Mouse (Mus musculus) NIH3T3 (cell line): ENCODE measurements around the gene Card11.

Experiments
- DNase-seq: peaks from one replicate; pipeline ENCODE4 v3.0.0-alpha.2; 2012; ENCODE audit warnings: low read depth

Gene Card11

GRCm38 (mm10) chr5:140918519-140918918 is 81.9 kb downstream of the Card11 start:
- DNase-seq = no peak

GRCm38 (mm10) chr5:140917807-140918206 is 82.6 kb downstream of the Card11 start:
- DNase-seq = no peak

GRCm38 (mm10) chr5:140910841-140911240 is 89.5 kb downstream of the Card11 start:
- DNase-seq = no peak

- DNase-seq = no peak
Observed at GRCm38 (mm10) chr5:140900866-140901265, 99.5 kb downstream of the Card11 start.

GRCm38 (mm10) chr5:140891080-140891479 is 109.3 kb downstream of the Card11 start:
- no peak for DNase-seq

- DNase-seq = no peak
Observed at GRCm38 (mm10) chr5:140890050-140890449, 110.3 kb downstream of the Card11 start.

- DNase-seq = peak; percentile 48
Observed at GRCm38 (mm10) chr5:140889539-140889938, 110.8 kb downstream of the Card11 start.

GRCm38 (mm10) chr5:140887871-140888270 is 112.5 kb downstream of the Card11 start:
- DNase-seq = no peak

GRCm38 (mm10) chr5:140884966-140885365 is 115.4 kb downstream of the Card11 start:
- DNase-seq = no peak

GRCm38 (mm10) chr5:140882391-140882790 is 118.0 kb downstream of the Card11 start:
- no peak for DNase-seq

GRCm38 (mm10) chr5:140880151-140880550 is 120.2 kb downstream of the Card11 start:
- DNase-seq = no peak

- DNase-seq = no peak
Observed at GRCm38 (mm10) chr5:140878644-140879043, 121.7 kb downstream of the Card11 start.

GRCm38 (mm10) chr5:140873736-140874307 is 126.6 kb downstream of the Card11 start:
- no peak for DNase-seq

GRCm38 (mm10) chr5:140873039-140873551 is 127.3 kb downstream of the Card11 start:
- no peak for DNase-seq

GRCm38 (mm10) chr5:140872532-140873038 is 127.8 kb downstream of the Card11 start:
- no peak for DNase-seq

- DNase-seq = no peak
Observed at GRCm38 (mm10) chr5:140871241-140871640, 129.1 kb downstream of the Card11 start.

GRCm38 (mm10) chr5:140869034-140869433 is 131.3 kb downstream of the Card11 start:
- DNase-seq = peak; percentile 74

- no peak for DNase-seq
Observed at GRCm38 (mm10) chr5:140859730-140860129, 140.7 kb downstream of the Card11 start.

- DNase-seq = no peak
Observed at GRCm38 (mm10) chr5:140858335-140858734, 142.0 kb downstream of the Card11 start.

- DNase-seq = no peak
Observed at GRCm38 (mm10) chr5:140857432-140858154, 142.8 kb downstream of the Card11 start.

- no peak for DNase-seq
Observed at GRCm38 (mm10) chr5:140855909-140856530, 144.4 kb downstream of the Card11 start.

GRCm38 (mm10) chr5:140854700-140855099 is 145.7 kb downstream of the Card11 start:
- no peak for DNase-seq

GRCm38 (mm10) chr5:140853723-140854122 is 146.7 kb downstream of the Card11 start:
- DNase-seq = no peak
